Mouse (Mus musculus) heart, adult 18-20 months (tissue): ENCODE results near the gene Grm1. TPM values are rescaled to one million over a fixed set of nuclear protein-coding genes. Genes with fewer than 3 reads are reported as not detected.

Experiments
- DNase-seq, 2 experiments: peaks; one replicate each; pipeline ENCODE4 v3.0.0; 2021 to 2022; ENCODE audit warnings: mixed read lengths in 1 of 2
- long read RNA-seq, 2 experiments: library from polyadenylated mRNA; stranded (forward); transcript quantifications; one replicate each; pipeline ENCODE4 v2.0.0; 2021
- total RNA-seq, 2 experiments: library from RNA; stranded (reverse); gene quantifications; 2 replicates each; pipeline ENCODE4 v1.2.3; 2021

Grm1 gene
- total RNA-seq = 10 to 100 TPM; 13.0 TPM
- long read RNA-seq, experiment 1, partial matches to known transcripts = 0 of 1 reads
- long read RNA-seq, experiment 1, other reads (novel, unspliced or antisense) = 1 of 1 reads
- long read RNA-seq, experiment 2, partial matches to known transcripts = 0 of 1 reads
- long read RNA-seq, experiment 2, other reads (novel, unspliced or antisense) = 1 of 1 reads

DNA sequence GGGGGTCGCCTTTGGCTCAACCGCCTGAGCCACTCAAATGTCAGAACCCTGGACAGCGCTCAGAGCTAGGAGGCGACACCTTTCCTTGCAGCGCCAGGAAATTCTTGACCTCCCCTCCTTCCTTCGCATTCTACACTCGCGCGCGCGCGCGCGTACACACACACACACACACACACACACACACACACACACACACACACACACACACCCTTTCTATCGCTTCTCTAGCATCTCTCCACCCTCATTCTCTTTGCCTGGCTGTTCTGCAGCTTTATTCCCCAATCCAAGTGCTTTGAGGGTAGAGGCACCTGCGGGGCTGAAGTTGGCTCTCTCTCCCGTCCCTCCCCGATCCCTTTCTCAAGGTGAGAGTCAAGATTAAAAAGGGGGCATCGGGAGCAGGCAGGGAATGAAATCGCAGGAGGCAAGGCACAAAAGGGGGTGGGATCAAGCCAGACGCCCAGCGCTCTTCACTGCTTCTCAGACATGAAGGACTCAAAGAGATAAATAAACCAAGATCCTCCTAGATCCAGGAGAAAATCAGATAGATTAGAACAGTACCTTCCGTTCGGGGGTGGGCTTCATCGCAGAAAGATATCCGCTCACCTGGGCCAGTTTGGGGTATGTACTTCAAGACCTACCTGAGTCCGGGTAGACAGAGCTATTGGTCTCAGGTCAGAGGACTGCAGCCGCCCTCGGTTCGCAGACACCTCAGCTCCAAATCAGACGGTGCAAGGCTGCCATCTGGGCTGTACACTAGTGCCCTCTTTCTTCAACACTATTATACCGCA is at the start of gene Grm1:
Grm1 (minus strand) TSS at position 746 of the 788 bp plus-strand sequence.
- peak in 1 of 2 experiments; percentile 18 for DNase-seq

DNA sequence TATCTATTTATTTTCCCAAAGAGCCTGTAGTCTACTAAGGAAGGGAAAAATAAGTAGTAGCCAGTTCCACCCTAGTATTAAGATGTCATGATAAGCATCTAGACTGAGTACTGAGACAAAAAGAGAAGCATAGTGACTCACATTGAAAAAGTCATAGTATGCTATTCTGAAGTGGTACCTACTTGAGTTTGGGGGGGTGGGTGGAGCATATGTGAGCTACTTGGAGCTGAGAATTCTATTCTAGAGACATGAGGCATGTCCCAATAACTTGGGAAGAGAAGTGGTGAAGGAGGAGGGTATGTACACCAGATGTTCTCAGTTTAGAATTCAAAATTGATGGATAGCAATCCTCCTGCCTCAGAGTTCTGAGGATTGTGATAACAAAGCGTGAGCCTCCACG is 39.6 kb upstream of the Grm1 start:
- DNase-seq = no peak

DNA sequence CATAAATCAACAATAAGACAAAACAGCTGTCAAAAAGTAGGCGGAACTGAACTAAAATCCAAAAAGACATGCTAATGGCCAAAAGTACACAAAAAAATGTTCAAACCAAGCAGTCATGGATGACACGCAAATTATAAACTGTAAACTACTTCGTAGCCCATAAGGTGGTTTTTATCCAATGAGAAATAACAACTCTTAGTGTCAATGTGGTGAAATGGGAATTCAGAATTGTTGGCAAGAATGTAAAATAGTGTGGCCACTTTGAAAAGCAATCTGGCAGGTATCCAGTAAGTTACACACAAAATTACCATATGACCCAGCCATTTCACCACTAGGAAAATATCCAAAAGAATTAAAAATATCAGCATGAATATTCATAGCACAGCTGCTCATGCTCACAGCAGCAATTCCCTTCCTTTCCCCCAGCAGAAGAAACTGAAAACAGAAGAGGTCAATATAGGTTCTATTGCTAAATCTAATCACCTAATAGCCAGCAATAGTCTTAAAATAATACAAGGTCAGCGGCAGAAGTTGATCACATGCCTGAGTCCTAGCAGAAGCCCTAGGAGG is 16.4 kb upstream of the Grm1 start:
- no peak for DNase-seq

DNA sequence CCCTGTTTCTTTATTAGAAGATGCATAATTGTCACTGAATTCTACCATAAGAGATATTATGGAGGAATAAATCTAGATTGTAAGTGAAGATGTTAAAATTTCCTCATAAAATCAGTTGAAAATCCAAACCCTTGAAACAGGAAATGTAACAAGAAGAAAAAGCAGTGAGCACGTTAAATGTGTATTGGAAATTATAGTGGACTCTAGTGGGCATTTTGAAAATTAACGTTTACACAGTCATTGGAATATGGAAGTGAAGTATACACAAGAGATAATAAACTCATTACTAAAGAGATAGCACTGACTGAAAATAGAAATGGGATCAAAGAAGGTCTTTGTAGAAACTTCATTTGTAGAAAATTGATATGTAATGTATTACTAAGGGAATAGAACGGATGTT is 4.2 kb upstream of the Grm1 start:
- DNase-seq = no peak

DNA sequence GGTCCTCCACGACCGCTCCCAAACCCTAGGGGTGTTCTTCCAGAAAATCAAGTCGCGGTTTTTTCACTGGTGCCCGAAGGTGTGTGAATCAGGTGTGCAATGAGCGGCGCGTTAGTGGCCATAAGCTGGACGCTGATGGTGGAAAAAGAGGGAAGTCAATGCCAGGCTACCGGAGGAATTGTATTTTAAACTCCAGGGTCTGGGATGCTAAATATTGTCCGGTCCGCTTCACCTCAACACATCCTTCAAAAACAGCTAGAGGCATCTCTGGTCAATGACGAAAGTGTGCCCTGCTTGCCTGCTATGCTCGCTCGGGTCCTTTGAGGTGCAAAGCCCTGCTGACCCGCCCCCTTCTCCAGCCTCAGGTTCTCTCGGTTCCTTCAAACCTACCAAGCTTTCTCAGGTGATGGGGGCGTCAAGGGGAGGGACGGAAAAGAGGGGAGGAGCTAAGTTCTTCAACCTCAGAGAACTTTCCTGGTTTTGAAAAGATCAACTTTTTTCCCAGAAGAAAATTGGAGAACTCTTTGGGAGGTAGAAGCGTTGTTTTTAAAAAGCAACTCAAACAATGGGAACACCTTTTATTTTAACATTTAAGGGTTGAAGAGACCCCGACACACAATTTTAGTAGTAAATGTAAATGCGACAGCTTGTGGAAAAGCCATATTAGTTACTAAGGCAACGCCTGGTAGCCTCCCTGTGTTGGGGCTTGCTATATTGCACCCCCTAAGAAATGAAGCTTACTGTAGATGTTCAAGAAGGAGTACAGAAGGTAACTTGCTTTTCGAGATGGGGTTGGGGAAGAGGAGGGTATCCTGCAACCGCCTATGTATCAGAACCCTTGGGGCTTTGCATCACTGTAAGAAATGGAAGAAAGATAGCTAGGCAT is 1.2 kb downstream of the Grm1 start:
- no peak for DNase-seq

DNA sequence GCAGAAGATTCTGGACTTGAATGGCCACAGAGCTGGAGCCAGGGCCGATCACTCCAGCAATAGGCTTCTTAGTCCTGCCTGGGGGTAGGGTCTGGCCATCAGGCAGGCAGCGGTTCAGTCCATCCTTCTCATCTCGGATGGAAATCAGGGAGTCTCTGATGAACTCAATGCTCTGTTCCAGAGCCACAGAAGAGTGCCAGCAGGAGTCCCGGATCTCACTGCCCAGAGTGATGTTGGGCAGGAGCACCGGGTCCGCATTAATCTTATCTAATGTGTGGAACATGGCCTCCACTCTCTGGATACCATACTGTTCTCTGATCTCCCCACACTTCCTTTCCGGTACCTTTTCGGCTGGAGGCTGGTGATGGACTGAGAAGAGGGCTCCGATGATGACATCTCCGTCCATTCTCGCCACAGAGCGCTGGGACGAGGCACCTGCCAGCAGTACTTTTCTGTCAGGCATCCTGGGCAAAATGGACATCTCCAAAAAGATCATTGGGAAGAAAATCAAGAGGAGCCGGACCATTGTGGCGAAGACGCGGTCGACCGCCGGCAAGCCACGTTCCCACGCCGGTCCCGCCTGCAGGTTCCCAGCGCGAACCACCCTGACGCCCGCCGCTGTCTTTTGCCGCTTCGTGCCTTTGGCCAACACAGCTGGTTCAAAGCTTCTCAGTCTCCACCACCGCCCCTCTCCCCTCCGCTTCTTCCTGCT is 2.0 kb downstream of the Grm1 start:
- no peak for DNase-seq

DNA sequence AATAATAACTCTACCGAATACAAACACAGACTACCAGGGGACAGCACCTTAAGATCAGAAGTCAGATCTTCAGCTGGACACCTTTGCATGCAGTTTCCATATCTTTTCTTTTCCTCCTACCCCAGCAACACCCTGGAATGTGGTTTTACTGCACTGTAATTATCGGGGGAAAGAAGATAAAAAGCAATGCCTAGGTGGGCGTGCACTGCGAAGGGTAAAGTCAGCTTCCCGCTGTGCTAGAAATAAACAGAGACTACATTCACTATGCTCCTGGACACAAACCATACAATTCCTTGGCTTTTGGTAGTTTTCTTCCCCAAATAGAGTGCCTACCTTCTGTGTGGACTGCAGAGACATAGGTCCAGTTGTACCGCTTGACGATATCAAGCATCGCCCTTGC is 2.6 kb downstream of the Grm1 start:
- no peak for DNase-seq

DNA sequence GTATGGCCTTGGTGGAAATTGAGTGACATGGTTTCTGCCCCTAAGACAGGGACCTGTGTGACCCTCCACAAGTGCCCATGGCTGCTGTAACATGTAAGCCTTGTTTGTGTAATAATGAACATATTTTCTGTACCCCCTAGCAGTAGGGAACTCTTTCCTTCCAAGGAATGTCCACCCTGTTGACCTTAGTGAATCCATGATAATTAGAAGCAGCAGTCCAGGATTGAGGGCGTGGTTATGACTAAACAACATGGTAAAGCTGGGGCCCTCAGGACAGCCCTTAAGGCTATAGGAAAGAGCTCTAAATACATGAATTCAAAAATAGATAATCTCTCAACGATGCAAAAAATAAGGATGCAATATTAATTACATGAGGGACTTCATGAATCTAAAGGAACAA is 17.0 kb downstream of the Grm1 start:
- DNase-seq = no peak

- DNase-seq = peak in 1 of 2 experiments; percentile 6
Observed at GRCm38 (mm10) chr10:11061318-11062071, 20.7 kb downstream of the Grm1 start.

GRCm38 (mm10) chr10:11049361-11049760 is 32.8 kb downstream of the Grm1 start:
- DNase-seq = no peak

- DNase-seq = peak; percentile 71 to 72
Observed at GRCm38 (mm10) chr10:11045421-11045820, 36.7 kb downstream of the Grm1 start.

- DNase-seq = peak; percentile 5 to 13
Observed at GRCm38 (mm10) chr10:11044455-11045106, 37.6 kb downstream of the Grm1 start.

GRCm38 (mm10) chr10:11039323-11039722 is 42.8 kb downstream of the Grm1 start:
- DNase-seq = no peak

DNA sequence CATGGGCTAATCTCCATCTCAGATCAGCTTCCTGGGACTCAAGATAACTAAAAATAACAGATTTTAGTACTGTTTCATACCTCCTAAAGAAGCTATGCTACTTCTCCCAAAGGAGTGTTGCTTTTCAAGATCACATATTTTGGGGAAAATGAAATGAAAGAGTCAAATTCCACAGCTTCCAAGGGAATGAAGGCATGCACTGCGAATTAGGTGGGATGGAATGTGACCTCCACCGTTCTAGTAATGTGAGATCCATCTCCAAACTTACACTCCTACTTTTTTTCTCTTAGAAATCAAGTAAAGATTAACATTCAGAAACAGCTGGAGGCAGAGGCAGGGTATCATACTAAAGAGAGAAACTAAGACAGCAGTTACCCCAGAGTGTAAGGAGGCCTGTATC is 49.9 kb downstream of the Grm1 start:
- DNase-seq = no peak

DNA sequence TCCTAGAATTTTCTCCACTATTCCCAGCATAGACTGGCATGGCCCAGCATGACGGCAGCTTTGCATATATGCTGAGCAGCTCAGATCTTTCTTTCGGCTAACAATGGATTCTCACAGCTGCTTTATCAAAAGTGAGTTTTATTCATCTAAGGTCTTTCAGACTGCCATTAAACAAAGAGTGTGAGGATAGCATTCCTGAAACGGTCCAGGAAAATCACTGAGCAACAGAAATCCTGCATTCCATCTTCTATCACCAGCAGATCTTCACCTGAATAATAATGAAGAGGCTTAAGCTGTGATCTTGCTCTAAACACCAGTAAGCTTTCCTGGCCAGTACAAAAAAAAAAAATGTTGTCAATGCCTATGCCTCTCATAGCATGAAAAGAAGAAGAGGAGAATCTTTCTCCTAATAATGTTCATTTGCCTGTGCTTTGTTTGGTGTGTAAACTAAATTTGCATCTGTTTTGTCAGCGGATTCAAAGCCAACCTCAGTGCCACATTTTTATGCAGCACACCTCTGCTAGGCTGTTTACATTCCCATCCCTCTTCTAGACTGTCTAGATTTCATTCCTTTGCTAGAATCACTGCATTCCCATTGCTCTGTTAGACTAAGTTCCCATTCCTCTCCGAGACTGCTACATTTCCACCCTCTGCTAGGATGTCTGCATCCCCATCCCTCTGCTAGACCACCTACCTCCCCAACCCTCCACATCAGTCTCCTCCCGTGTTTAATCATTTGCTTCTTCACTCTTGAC is 56.2 kb downstream of the Grm1 start:
- no peak for DNase-seq

DNA sequence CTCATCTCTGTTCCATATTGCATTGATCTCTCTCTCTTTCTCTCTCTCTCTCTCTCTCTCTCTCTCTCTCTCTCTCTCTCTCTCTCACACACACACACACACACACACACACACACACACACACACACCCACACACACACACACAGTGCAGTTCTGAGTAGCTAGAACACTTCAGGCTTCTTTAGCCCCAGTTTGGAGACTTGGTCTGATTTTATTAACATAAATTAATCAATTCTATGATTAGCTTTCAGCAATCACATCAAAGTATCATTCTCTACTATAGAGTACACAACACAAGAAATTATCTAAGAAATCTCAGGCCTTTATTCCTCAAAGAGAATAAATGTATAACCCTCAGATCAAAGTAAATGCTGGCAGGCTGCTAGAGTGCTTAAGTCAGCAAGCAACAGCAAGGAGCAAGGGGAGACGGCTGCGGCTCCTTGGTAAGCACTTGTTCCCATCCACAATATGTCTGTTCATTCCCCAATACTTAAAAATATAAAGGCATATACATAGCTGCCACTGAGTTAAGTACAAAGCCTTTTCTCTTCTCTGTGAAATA is 63.1 kb downstream of the Grm1 start:
- no peak for DNase-seq

GRCm38 (mm10) chr10:11013653-11014052 is 68.5 kb downstream of the Grm1 start:
- no peak for DNase-seq

GRCm38 (mm10) chr10:10996766-10997165 is 85.4 kb downstream of the Grm1 start:
- no peak for DNase-seq

DNA sequence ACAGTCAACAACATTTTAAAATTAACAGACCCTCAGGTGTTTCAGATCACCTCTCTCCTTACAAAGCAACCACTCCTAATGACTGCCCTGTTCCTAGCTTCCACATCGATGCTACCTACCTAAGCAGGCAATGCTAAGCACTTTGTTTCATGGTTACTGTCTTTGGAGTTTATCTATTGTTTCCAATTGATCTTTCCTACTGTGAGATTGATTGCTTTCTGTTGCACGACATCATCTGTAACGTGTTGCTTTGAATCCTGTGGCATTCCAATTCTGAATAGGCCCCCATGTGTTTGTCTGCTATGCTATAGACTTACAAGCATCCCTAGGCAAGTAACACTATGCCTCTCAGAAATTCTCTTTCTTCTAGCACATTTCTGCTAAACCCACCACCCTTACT is 90.4 kb downstream of the Grm1 start:
- no peak for DNase-seq
